Mouse (Mus musculus): ENCODE measurements around the gene Muc4.

The Muc4 gene

GRCm38 (mm10) chr16:32728240-32728639 lies 7.4 kb upstream of the Muc4 start:
- no peak for DNase-seq

- no peak for DNase-seq
These were observed 7.0 kb upstream of the Muc4 start for GRCm38 (mm10) chr16:32728730-32729129.

DNA sequence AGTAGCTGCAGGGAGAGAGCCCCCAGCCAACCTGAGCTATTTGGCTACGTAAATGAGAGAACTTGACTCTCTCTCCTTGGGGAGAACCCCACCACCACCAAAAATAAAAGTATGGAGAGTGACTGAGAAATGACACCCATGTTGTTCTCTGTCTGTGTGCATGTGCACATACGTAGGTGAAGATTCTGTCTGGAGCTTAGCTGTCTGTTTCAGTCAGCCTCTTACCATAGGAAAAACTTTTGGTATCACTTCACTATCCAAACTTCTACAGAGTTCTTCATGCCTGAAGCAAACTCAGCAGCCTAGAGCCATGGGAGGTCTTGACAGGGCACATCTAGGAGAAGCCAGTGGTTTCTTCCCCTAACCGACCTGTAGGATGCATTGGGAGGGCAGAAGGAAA lies 2.5 kb upstream of the Muc4 start:
- no peak for DNase-seq

DNA sequence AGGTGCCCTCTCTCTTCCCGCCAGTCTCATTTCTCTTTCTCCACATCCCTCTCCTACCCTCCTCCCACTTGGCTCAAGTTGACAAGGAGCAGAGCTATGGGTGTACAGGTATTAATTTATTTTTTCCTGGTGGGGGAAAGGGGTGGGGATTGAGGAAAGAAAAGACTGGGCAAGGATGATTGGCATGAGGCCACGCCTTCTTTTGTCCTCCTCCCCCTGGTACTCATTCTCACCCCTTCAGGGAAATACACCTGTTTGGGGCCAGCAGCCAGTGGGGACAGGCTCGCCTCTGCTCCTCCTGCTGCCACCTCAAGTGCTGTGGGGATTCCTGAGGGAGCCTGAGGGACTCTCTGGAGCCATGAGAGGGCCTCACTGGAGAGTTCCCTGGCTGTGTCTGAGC lies 336 bp downstream of the Muc4 start:
- DNase-seq, result peak; percentile 33

DNA sequence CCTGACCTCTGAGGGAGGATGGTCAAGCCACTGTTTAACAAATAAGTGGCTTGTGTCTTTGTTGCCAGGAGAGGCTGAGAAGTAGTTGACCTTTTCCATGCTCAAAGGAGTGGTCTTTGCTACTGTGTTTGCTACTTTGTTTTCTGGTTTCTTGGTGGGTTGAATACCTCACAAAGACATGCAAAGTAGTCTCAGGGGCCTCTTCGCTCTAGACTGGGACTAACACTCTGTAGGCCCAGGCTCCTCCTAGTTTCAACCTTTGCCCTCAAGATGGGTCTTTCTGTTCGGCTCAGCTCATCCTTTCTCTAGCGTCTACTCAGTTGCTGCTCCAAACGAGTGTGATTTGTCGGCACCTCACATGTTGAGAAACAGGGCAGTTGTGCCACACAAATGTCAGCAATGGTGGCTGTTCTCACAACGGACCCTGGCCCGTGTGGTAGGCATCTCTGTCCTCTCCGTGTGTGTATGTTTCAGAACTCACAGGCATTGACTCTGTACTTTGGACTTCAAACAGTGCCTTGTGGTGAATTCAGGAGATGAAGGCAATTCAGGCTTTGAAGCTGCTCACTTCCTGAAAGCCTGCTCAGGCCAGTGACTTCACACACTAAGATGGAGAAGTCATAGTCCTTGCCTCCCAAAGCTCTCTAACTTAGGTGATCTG lies 4.4 kb downstream of the Muc4 start:
- no peak for DNase-seq

GRCm38 (mm10) chr16:32741366-32741765 lies 5.7 kb downstream of the Muc4 start:
- no peak for DNase-seq

GRCm38 (mm10) chr16:32742712-32743111 lies 7.0 kb downstream of the Muc4 start:
- no peak for DNase-seq

DNA sequence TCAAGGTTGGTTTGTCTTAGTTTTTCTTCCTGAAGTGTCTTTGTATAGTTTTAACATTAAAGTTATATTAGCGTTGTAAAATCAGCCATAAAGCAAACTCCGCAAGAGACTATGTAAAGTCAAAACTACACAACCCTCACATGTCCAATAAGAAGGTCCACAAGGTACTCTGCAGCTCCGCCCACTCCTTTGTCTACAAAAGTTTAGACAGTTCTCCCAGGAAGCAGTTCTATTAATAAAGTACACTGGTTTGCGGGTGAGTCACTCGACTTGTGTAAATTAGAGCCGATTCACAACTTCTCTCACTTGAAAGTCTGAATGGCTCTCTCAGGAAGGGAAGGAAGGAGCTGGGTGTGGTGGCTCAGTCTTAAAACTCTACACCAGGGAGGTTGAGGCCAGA lies 10.2 kb downstream of the Muc4 start:
- peak; percentile 36 for DNase-seq

- no peak for DNase-seq
These were observed 14.8 kb downstream of the Muc4 start for GRCm38 (mm10) chr16:32750242-32751127.

- no peak for DNase-seq
These were observed 28.9 kb downstream of the Muc4 start for GRCm38 (mm10) chr16:32764550-32764949.

- no peak for DNase-seq
These were observed 29.3 kb downstream of the Muc4 start for GRCm38 (mm10) chr16:32764961-32765360.

DNA sequence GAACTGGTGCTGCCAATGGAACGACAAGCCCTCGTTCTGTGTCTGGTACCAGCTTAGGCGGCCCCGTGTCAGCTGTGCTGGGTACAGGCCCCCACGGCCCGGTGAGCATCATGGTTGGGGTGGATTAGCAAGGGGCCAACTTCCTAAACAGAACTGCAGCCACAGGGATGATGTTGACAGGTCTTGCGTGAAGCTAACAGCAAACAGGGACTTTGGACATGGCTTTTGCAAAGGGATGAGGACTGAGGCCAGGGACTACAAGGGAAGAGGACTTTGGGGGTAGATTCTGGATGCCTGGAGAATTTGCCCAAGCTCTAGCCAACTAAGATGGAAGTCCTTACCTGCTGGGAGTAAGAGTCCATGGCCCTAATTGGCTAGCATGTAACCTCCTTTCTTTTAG lies 31.2 kb downstream of the Muc4 start:
- no peak for DNase-seq

- DNase-seq, result no peak
These were observed 41.0 kb downstream of the Muc4 start for GRCm38 (mm10) chr16:32776676-32777075.

DNA sequence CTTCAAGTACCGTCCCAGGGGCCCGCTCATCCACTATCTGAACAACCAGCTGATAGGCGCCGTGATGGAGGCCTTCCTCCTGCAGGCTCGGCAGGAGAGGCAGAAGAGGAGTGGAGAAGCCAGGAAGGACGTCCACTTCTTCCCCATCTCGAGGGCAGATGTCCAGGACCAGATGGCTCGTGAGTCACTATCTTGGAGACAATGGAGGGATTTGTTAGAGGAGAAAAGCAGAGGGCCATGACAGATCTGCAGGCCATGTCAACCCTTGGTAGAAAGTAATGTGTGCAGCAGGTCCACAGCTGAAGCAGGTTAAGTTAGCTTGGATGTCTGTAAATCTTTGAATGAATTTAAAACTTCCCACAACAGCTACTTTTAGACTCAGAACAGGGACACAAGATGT lies 43.3 kb downstream of the Muc4 start:
- DNase-seq, result no peak

- DNase-seq, result no peak
These were observed 47.8 kb downstream of the Muc4 start for GRCm38 (mm10) chr16:32783324-32784062.

GRCm38 (mm10) chr16:32784840-32785239 lies 49.2 kb downstream of the Muc4 start:
- no peak for DNase-seq

DNA sequence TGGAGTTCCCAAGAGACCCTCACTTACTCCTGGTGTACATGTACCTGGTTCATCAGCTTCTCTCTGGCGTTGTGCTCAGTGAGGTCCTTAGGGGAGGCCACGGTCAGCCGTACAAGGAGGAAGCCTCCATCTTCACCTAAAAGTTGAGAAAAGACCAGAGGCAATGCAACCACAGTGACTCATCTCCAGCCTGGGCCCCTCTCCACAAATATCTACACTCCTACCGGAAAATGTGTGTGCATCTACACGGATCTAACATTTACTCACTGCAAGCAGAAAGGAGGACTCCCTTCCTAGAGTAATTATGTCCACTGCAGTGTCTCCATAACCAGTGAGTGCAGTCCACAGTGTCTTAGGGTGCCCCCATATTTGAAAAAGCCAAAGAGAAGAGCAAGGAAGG lies 54.4 kb downstream of the Muc4 start:
- DNase-seq, result no peak

- DNase-seq, result no peak
These were observed 59.5 kb downstream of the Muc4 start for GRCm38 (mm10) chr16:32795177-32795576.

DNA sequence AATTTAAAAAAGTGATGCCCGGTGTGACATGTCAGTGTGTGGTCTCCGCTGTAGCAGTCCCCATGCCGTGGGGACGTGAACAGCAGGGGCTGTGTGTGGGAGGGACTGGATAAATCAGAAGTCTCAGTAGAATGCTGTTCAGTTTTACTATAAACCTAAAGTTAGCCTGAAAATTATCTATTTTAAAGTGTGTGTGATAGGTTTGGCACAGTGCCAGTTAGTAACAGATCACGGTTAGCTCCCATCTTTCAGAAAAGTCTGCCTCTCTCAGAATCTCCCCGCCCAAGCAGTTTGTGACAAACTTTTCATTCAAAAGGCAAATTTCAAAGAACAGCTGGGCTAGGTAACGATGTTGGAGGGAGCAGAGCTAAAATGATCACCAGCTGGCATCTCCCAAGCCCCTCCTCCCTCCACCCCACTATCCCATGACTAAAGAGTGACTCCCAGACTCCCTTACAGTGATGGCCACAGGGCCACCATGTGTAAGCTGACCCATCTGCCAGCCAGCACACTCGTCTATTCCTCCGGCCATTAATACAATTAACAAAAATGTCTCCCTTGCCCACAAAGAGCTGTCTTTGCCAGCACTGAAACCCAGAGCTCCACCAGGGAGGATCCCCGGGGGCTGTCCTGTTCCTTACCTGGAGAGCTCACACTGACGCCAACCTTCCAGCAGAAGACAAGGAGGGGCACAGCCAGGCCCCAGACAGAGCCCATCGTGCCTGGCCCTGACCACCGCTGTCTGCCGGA lies 61.2 kb downstream of the Muc4 start:
- DNase-seq, result no peak

- no peak for DNase-seq
These were observed 61.7 kb downstream of the Muc4 start, which contains the start of gene Muc20 for GRCm38 (mm10) chr16:32797426-32797689. Gene Muc20 (minus strand): TSS chr16:32797435.

GRCm38 (mm10) chr16:32803252-32803853 lies 67.7 kb downstream of the Muc4 start:
- DNase-seq, result peak; percentile 83

GRCm38 (mm10) chr16:32803901-32804300 lies 68.2 kb downstream of the Muc4 start:
- no peak for DNase-seq

DNA sequence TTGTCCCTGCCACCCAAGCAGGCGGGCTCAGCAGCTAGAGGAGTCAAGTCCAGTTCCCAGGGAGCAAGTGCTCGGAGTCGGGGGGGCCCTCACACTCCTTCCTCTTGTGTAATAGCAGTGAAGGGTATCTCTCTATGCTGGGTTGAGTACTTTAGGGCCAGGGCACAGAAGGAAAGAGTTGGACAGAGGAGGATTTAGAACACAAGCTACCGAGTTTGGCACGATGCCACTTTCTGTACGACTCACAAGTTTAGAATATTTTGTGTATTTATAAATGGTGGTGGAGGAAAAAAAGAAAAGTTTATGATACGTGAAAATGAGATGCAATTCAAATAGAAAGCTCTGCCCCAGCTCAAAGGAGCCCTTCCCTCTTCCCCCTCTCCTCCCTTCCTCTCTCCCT lies 69.5 kb downstream of the Muc4 start:
- peak; percentile 17 for DNase-seq

All from lung, postnatal 14 days (tissue).